Mouse (Mus musculus): ENCODE data around the gene Slc25a28. TPM values are rescaled to one million over a fixed set of nuclear protein-coding genes. Genes with fewer than 3 reads are reported as not detected.

The Slc25a28 gene
- 13.6 TPM in 2 replicates for polyA plus RNA-seq (2014; fragmentation: Nextera tagmentation; extraction: Ambion mirVana)

- peak within 1 kb of the TSS; percentile 95 for H3K4me3 ChIP-seq (ENCODE audit: low read length)
- WGBS: under 1% methylated on average over 76 of the region's 79 CpGs
- no peaks in the 10 kb centered on the region for H3K36me3 ChIP-seq (ENCODE audit: control insufficient read depth, insufficient read depth, low read length)
- peak within 1 kb of the TSS; percentile 87 for H3K4me2 ChIP-seq (replicated peaks; ENCODE audit: low read depth, low read length)
- peaks cover 19% of the 10 kb centered on the region; the same call in 1 of the 2 replicates for H3K4me1 ChIP-seq (ENCODE audit: control insufficient read depth, insufficient read depth, low read length)
- H3K27me3 ChIP-seq (ENCODE audit: control insufficient read depth, insufficient read depth, low read length): no peaks in the 10 kb centered on the region
- H3K27ac ChIP-seq (ENCODE audit: low read depth, low read length): peak within 1 kb of the TSS; percentile 93
- H3K9me3 ChIP-seq (ENCODE audit: control insufficient read depth, low read length): no peaks in the 10 kb centered on the region
- peak; percentile 97 for ATAC-seq (ENCODE audit: low FRiP score, low TSS enrichment)
- peak within 1 kb of the TSS; percentile 86 for H3K9ac ChIP-seq (ENCODE audit: low read depth, low read length)
Observed at GRCm38 (mm10) chr19:43674730-43675524, at the start of gene Slc25a28. Gene Slc25a28, minus strand, starts transcription at chr19:43674881.

DNA sequence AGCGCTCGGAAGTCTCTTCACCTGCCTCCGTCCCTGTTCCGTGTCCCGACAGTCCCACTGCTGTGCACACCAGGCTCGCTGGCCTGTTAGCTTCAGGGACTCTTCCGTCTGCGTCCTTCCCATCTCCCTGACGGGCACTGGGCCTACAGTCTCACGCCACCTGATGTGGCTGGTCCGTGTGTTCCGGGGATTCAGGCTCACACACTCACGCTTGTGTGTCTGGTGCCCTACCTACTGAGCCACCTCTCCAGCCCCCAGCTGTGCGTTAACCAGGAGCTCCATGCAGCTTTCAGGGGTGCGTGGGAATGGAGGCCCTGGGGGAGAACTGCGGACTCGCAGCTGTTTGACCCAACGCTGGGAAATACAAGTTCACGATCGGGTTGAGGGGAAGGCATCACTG lies 49.5 kb upstream of the Slc25a28 start:
- Histone ChIP-seq H3K9me3 (ENCODE audit: control insufficient read depth, low read length) (no peaks in the 10 kb centered on the region), H3K9ac (ENCODE audit: low read depth, low read length) (no peak overlapping the region)
- WGBS: 93% methylated on average over 20 of the region's 20 CpGs

GRCm38 (mm10) chr19:43723501-43723900 lies 48.8 kb upstream of the Slc25a28 start:
- Histone ChIP-seq H3K27ac (ENCODE audit: low read depth, low read length) (no peak overlapping the region), H3K27me3 (ENCODE audit: control insufficient read depth, insufficient read depth, low read length) (no peaks in the 10 kb centered on the region), H3K9ac (ENCODE audit: low read depth, low read length) (no peak overlapping the region), H3K9me3 (ENCODE audit: control insufficient read depth, low read length) (no peaks in the 10 kb centered on the region), H3K4me3 (ENCODE audit: low read length) (no peak overlapping the region), H3K4me1 (ENCODE audit: control insufficient read depth, insufficient read depth, low read length) (no peaks in the 10 kb centered on the region), H3K36me3 (ENCODE audit: control insufficient read depth, insufficient read depth, low read length) (peaks cover 58% of the 10 kb centered on the region), H3K4me2 (replicated peaks; ENCODE audit: low read depth, low read length) (no peak overlapping the region)
- WGBS: 86% methylated on average over 10 of the region's 10 CpGs
- ATAC-seq (ENCODE audit: low FRiP score, low TSS enrichment): no peak

More for the DNA sequence above, 49.5 kb upstream of the Slc25a28 start:
- ATAC-seq (ENCODE audit: low FRiP score, low TSS enrichment): no peak
- Histone ChIP-seq H3K27me3 (ENCODE audit: control insufficient read depth, insufficient read depth, low read length) (no peaks in the 10 kb centered on the region), H3K4me2 (replicated peaks; ENCODE audit: low read depth, low read length) (no peak overlapping the region), H3K4me1 (ENCODE audit: control insufficient read depth, insufficient read depth, low read length) (no peaks in the 10 kb centered on the region), H3K27ac (ENCODE audit: low read depth, low read length) (no peak overlapping the region), H3K4me3 (ENCODE audit: low read length) (no peak overlapping the region), H3K36me3 (ENCODE audit: control insufficient read depth, insufficient read depth, low read length) (peaks cover 55% of the 10 kb centered on the region)

DNA sequence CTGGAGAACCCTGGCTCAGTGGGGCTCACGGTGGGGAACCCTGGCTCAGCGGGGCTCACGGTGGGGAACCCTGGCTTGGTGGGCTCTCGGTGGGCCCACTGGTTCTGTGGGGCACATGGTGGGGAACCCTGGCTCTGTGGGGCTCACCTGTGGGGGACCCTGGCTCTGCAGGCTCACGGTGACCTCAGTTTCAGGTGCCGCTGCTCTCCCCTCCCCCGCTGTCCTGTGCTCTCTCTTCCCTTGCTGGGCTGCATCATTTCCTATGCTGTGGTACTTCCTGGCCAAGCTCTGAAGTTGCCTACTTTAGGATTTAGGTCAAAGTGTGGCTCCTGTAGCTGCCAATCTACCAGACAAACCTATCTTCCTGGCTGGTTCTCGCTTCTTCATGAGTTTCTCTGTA lies 48.2 kb upstream of the Slc25a28 start:
- no peak for ATAC-seq (ENCODE audit: low FRiP score, low TSS enrichment)
- no peak overlapping the region for H3K4me3 ChIP-seq (ENCODE audit: low read length)
- H3K36me3 ChIP-seq (ENCODE audit: control insufficient read depth, insufficient read depth, low read length): peaks cover 59% of the 10 kb centered on the region
- WGBS: 86% methylated on average over 8 of the region's 8 CpGs
- H3K4me1 ChIP-seq (ENCODE audit: control insufficient read depth, insufficient read depth, low read length): no peaks in the 10 kb centered on the region
- no peak overlapping the region for H3K27ac ChIP-seq (ENCODE audit: low read depth, low read length)
- H3K9me3 ChIP-seq (ENCODE audit: control insufficient read depth, low read length): no peaks in the 10 kb centered on the region
- no peaks in the 10 kb centered on the region for H3K27me3 ChIP-seq (ENCODE audit: control insufficient read depth, insufficient read depth, low read length)
- H3K4me2 ChIP-seq (replicated peaks; ENCODE audit: low read depth, low read length): no peak overlapping the region
- no peak overlapping the region for H3K9ac ChIP-seq (ENCODE audit: low read depth, low read length)

DNA sequence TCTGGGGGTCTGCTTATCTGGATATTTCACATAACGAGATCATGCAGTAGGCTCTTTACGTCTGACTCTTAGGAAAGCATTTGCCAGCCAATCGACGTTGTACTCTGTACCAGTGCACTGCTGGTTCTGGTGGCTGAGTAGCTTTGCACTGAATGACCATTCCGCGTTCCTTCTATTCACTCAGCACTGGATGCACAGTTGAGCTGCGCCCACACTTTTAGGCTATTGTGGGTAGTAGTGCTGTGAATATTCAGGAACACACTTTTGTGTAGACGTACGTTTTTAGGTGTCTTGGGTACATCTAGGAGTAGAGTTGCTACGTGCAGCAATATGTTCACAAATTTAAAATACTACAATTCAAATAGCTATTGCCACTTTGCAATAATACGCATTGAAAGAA lies 45.4 kb upstream of the Slc25a28 start:
- no peak overlapping the region for H3K4me3 ChIP-seq (ENCODE audit: low read length)
- H3K27me3 ChIP-seq (ENCODE audit: control insufficient read depth, insufficient read depth, low read length): no peaks in the 10 kb centered on the region
- no peaks in the 10 kb centered on the region for H3K9me3 ChIP-seq (ENCODE audit: control insufficient read depth, low read length)
- H3K27ac ChIP-seq (ENCODE audit: low read depth, low read length): no peak overlapping the region
- WGBS: 95% methylated on average over 11 of the region's 11 CpGs
- peaks cover 41% of the 10 kb centered on the region; the same call in 1 of the 2 replicates for H3K36me3 ChIP-seq (ENCODE audit: control insufficient read depth, insufficient read depth, low read length)
- ATAC-seq (ENCODE audit: low FRiP score, low TSS enrichment): no peak
- H3K9ac ChIP-seq (ENCODE audit: low read depth, low read length): no peak overlapping the region
- H3K4me1 ChIP-seq (ENCODE audit: control insufficient read depth, insufficient read depth, low read length): no peaks in the 10 kb centered on the region
- no peak overlapping the region for H3K4me2 ChIP-seq (replicated peaks; ENCODE audit: low read depth, low read length)

DNA sequence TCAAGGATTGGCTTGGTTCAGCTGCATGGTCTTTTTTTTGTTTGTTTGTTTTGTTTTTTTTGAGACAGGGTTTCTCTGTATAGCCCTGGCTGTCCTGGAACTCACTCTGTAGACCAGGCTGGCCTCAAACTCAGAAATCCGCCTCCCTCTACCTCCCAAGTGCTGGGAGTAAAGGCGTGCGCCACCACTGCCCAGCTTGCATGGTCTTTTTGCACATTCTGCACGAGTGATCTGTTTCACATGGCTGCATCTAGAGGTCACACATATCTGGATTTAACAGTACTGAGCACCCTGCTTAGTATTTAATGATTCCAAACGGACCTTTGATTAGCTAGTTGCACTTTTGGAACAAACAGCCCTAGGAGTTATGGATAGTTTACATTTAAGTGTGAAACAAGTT lies 37.3 kb upstream of the Slc25a28 start:
- Histone ChIP-seq H3K9ac (ENCODE audit: low read depth, low read length) (no peak overlapping the region), H3K27ac (ENCODE audit: low read depth, low read length) (no peak overlapping the region), H3K4me2 (replicated peaks; ENCODE audit: low read depth, low read length) (no peak overlapping the region), H3K36me3 (ENCODE audit: control insufficient read depth, insufficient read depth, low read length) (peaks cover 11% of the 10 kb centered on the region), H3K27me3 (ENCODE audit: control insufficient read depth, insufficient read depth, low read length) (no peaks in the 10 kb centered on the region), H3K4me3 (ENCODE audit: low read length) (no peak overlapping the region), H3K9me3 (ENCODE audit: control insufficient read depth, low read length) (no peaks in the 10 kb centered on the region), H3K4me1 (ENCODE audit: control insufficient read depth, insufficient read depth, low read length) (no peaks in the 10 kb centered on the region)
- 62% methylated on average over 5 of the region's 5 CpGs for WGBS
- ATAC-seq (ENCODE audit: low FRiP score, low TSS enrichment): no peak

DNA sequence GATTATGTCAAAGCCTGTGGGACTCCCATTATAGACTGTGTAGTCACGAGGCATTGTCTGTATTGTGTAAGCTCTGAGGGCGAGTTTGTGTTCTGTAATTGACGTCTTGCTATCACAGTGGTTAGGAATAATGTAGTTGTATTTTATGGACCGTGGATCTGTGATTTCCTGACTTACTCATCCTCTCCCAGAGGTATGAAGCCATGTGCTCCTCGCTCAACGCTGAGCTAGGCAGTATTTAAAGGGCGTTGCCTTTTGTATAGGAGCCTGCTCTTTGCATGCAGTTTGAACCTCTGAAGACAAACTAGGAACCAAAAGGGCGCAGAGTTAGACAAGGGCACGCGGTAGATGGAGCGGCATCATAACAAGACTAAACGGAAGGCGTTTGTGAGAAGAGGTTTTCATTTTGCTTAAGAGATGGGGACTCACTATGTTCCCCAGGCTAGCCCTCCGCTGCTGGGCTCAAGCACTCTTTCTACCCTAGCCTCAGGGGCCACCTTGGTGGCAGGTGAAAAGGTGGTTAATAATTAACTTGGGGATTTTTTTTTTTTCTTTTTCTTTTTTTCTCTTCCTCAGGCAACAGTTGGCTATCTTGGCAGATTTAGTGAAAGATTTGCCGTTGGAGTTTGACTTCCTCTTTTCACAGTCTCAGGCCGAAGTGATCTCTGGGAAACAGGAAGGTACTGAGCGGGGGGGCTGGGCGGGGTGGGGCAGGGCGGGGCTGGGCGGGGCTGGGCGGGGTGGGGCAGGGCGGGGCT lies 36.7 kb upstream of the Slc25a28 start:
- no peaks in the 10 kb centered on the region for H3K4me1 ChIP-seq (ENCODE audit: control insufficient read depth, insufficient read depth, low read length)
- no peaks in the 10 kb centered on the region for H3K9me3 ChIP-seq (ENCODE audit: control insufficient read depth, low read length)
- 0 out of 2 replicates have a peak overlapping the region, but pooled peaks have one; percentile 47 for H3K27ac ChIP-seq (ENCODE audit: low read depth, low read length)
- ATAC-seq (ENCODE audit: low FRiP score, low TSS enrichment): no peak
- 56% methylated on average over 22 of the region's 22 CpGs for whole genome bisulfite sequencing
- H3K4me2 ChIP-seq (replicated peaks; ENCODE audit: low read depth, low read length): no peak overlapping the region
- no peak overlapping the region for H3K9ac ChIP-seq (ENCODE audit: low read depth, low read length)
- no peaks in the 10 kb centered on the region for H3K27me3 ChIP-seq (ENCODE audit: control insufficient read depth, insufficient read depth, low read length)
- H3K4me3 ChIP-seq (ENCODE audit: low read length): no peak overlapping the region
- peaks cover 11% of the 10 kb centered on the region for H3K36me3 ChIP-seq (ENCODE audit: control insufficient read depth, insufficient read depth, low read length)

- WGBS: 80% methylated on average over 8 of the region's 8 CpGs
- Histone ChIP-seq H3K36me3 (ENCODE audit: control insufficient read depth, insufficient read depth, low read length) (peaks cover 30% of the 10 kb centered on the region), H3K27ac (ENCODE audit: low read depth, low read length) (no peak overlapping the region), H3K4me1 (ENCODE audit: control insufficient read depth, insufficient read depth, low read length) (no peaks in the 10 kb centered on the region), H3K9ac (ENCODE audit: low read depth, low read length) (no peak overlapping the region), H3K27me3 (ENCODE audit: control insufficient read depth, insufficient read depth, low read length) (no peaks in the 10 kb centered on the region), H3K4me3 (ENCODE audit: low read length) (no peak overlapping the region), H3K9me3 (ENCODE audit: control insufficient read depth, low read length) (no peaks in the 10 kb centered on the region), H3K4me2 (replicated peaks; ENCODE audit: low read depth, low read length) (no peak overlapping the region)
- no peak for ATAC-seq (ENCODE audit: low FRiP score, low TSS enrichment)
Observed at GRCm38 (mm10) chr19:43709317-43709716, 34.6 kb upstream of the Slc25a28 start.

DNA sequence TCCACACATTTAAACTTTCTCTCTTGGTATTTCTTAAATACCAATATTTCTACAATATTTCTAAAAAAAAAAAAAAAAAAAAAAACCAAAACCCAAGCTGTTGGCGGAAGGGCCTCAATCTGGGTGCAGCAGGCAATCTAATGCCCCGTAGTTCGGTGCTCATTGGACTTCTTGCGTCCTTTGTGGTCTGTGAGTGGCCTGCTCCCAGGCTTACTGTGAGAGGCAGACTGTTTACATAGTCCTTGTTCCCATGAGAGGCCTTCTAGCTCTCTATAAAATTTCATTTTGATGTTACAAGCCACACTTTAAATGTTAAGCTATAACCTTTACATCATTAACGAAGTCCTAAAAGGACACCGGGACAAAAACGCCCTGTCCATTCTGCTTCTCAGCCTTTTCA lies 33.5 kb upstream of the Slc25a28 start:
- Histone ChIP-seq H3K4me1 (ENCODE audit: control insufficient read depth, insufficient read depth, low read length) (no peaks in the 10 kb centered on the region), H3K27me3 (ENCODE audit: control insufficient read depth, insufficient read depth, low read length) (no peaks in the 10 kb centered on the region), H3K9me3 (ENCODE audit: control insufficient read depth, low read length) (no peaks in the 10 kb centered on the region), H3K4me2 (replicated peaks; ENCODE audit: low read depth, low read length) (no peak overlapping the region), H3K36me3 (ENCODE audit: control insufficient read depth, insufficient read depth, low read length) (peaks cover 32% of the 10 kb centered on the region), H3K4me3 (ENCODE audit: low read length) (no peak overlapping the region), H3K27ac (ENCODE audit: low read depth, low read length) (no peak overlapping the region), H3K9ac (ENCODE audit: low read depth, low read length) (no peak overlapping the region)
- no peak for ATAC-seq (ENCODE audit: low FRiP score, low TSS enrichment)
- WGBS: 93% methylated on average over 7 of the region's 7 CpGs
